Mouse (Mus musculus) heart, embryonic 16.5 days (tissue): ENCODE measurements around the gene 4921517D22Rik. TPM values are rescaled to one million over a fixed set of nuclear protein-coding genes. Genes with fewer than 3 reads are reported as not detected.

ENCODE experiments used
- ATAC-seq: fragments of 200-750 bp; cut with Nextera tagmentation; replicated peaks from 2 replicates; pipeline ENCODE4 v1.8.0; 2017; ENCODE audit warnings: moderate number of reproducible peaks; ENCODE audit not compliant: insufficient read depth, low FRiP score; ENCODE audit errors: extremely low read depth
- H3K27ac ChIP-seq: fragments of 300-500 bp; sonication (generic); 2 replicates; pipeline ENCODE4 v1.5.1; 2014; ENCODE audit warnings: mild to moderate bottlenecking, low read length, control low read depth, moderate library complexity
- H3K27me3 ChIP-seq: fragments of 300-500 bp; sonication (generic); 2 replicates; pipeline ENCODE4 v1.6.1; 2014; ENCODE audit warnings: low read length, mixed read lengths; ENCODE audit not compliant: control insufficient read depth, insufficient read depth
- H3K36me3 ChIP-seq: fragments of 300-500 bp; sonication (generic); 2 replicates; pipeline ENCODE4 v1.6.1; 2014; ENCODE audit not compliant: control insufficient read depth, insufficient read depth
- H3K4me1 ChIP-seq: fragments of 300-500 bp; sonication (generic); 2 replicates; pipeline ENCODE4 v1.6.1; 2014; ENCODE audit warnings: low read length, mixed read lengths; ENCODE audit not compliant: control insufficient read depth, insufficient read depth
- H3K4me2 ChIP-seq: fragments of 300-500 bp; sonication (generic); 2 replicates; pipeline ENCODE4 v1.6.1; 2014; ENCODE audit warnings: low read depth, mild to moderate bottlenecking, control low read depth, low read length
- H3K4me3 ChIP-seq: fragments of 300-500 bp; sonication (generic); 2 replicates; pipeline ENCODE4 v1.5.1; 2014; ENCODE audit warnings: mild to moderate bottlenecking, control low read depth, low read length
- H3K9ac ChIP-seq: fragments of 300-500 bp; sonication (generic); 2 replicates; pipeline ENCODE4 v1.6.1; 2014; ENCODE audit warnings: low read length, control low read depth
- H3K9me3 ChIP-seq: fragments of 300-500 bp; sonication (generic); replicated peaks from 2 replicates; pipeline ENCODE4 v1.6.1; 2016; ENCODE audit warnings: low read length; ENCODE audit not compliant: control insufficient read depth
- WGBS: fragments of 180-500 bp; shearing (Covaris S2); extraction: QIAGEN DNeasy Blood & Tissue Kit; methylation state at CpG from one replicate; pipeline ENCODE4 v1.1.7; 2014; 5-methylcytosine and 5-hydroxymethylcytosine counted together
- polyA plus RNA-seq: library from polyadenylated mRNA; unstranded; fragments of >200 nt; fragmentation: Nextera tagmentation; extraction: Ambion mirVana; gene quantifications from 2 replicates; pipeline ENCODE4 v1.2.1, GENCODE M21; 2015

The 4921517D22Rik gene
- polyA plus RNA-seq, 1 experiment from 2014 or later: not detected

GRCm38 (mm10) chr13:59672248-59672647, 21.7 kb downstream of the 4921517D22Rik start:
- ATAC-seq: no peak
- no peak overlapping the region for H3K4me3 ChIP-seq
- H3K27ac ChIP-seq: no peak overlapping the region
- WGBS: 68% methylated on average over 6 of the region's 6 CpGs
- no peaks in the 10 kb centered on the region; the same call in 1 of the 2 replicates for H3K36me3 ChIP-seq
- no peaks in the 10 kb centered on the region for H3K9me3 ChIP-seq
- no peaks in the 10 kb centered on the region for H3K27me3 ChIP-seq
- peaks cover 16% of the 10 kb centered on the region for H3K4me1 ChIP-seq
- H3K9ac ChIP-seq: no peak overlapping the region
- no peak overlapping the region for H3K4me2 ChIP-seq

GRCm38 (mm10) chr13:59671521-59671920, 22.4 kb downstream of the 4921517D22Rik start:
- no peak for ATAC-seq
- peaks cover 16% of the 10 kb centered on the region for H3K4me1 ChIP-seq
- WGBS: 66% methylated on average over 2 of the region's 2 CpGs
- no peaks in the 10 kb centered on the region for H3K27me3 ChIP-seq
- H3K27ac ChIP-seq: no peak overlapping the region
- no peaks in the 10 kb centered on the region for H3K9me3 ChIP-seq
- H3K36me3 ChIP-seq: no peaks in the 10 kb centered on the region; the same call in 1 of the 2 replicates
- H3K4me2 ChIP-seq: no peak overlapping the region
- H3K9ac ChIP-seq: no peak overlapping the region
- H3K4me3 ChIP-seq: no peak overlapping the region

GRCm38 (mm10) chr13:59669946-59670345, 24.0 kb downstream of the 4921517D22Rik start:
- Histone ChIP-seq H3K4me2 (no peak overlapping the region), H3K4me1 (peaks cover 16% of the 10 kb centered on the region), H3K4me3 (no peak overlapping the region), H3K36me3 (no peaks in the 10 kb centered on the region; the same call in 1 of the 2 replicates), H3K27ac (no peak overlapping the region), H3K27me3 (no peaks in the 10 kb centered on the region), H3K9me3 (no peaks in the 10 kb centered on the region), H3K9ac (no peak overlapping the region)
- no peak for ATAC-seq
- WGBS: 86% methylated on average over 10 of the region's 10 CpGs

- WGBS: 22% methylated on average over 11 of the region's 11 CpGs
- no peak overlapping the region for H3K4me3 ChIP-seq
- peaks cover 2% of the 10 kb centered on the region for H3K36me3 ChIP-seq
- peaks cover 8% of the 10 kb centered on the region for H3K4me1 ChIP-seq
- no peaks in the 10 kb centered on the region for H3K9me3 ChIP-seq
- peak overlapping the region; percentile 67 for H3K27ac ChIP-seq
- no peaks in the 10 kb centered on the region for H3K27me3 ChIP-seq
- 0 out of 2 replicates have a peak overlapping the region, but pooled peaks have one; percentile 38 for H3K9ac ChIP-seq
- 0 out of 2 replicates have a peak overlapping the region, but pooled peaks have one; percentile 7 for H3K4me2 ChIP-seq
- peak; percentile 70 for ATAC-seq
Observed at GRCm38 (mm10) chr13:59668501-59669093, 25.3 kb downstream of the 4921517D22Rik start.

GRCm38 (mm10) chr13:59667763-59668162, 26.1 kb downstream of the 4921517D22Rik start:
- H3K9me3 ChIP-seq: no peaks in the 10 kb centered on the region
- peaks cover 2% of the 10 kb centered on the region; the same call in 1 of the 2 replicates for H3K36me3 ChIP-seq
- no peak overlapping the region for H3K4me2 ChIP-seq
- no peaks in the 10 kb centered on the region for H3K27me3 ChIP-seq
- WGBS: 86% methylated on average over 5 of the region's 5 CpGs
- no peak overlapping the region for H3K27ac ChIP-seq
- H3K4me1 ChIP-seq: peaks cover 6% of the 10 kb centered on the region
- H3K9ac ChIP-seq: no peak overlapping the region
- ATAC-seq: no peak
- no peak overlapping the region for H3K4me3 ChIP-seq

- H3K9me3 ChIP-seq: no peaks in the 10 kb centered on the region
- no peak overlapping the region for H3K27ac ChIP-seq
- H3K27me3 ChIP-seq: no peaks in the 10 kb centered on the region
- 88% methylated on average over 19 of the region's 19 CpGs for WGBS
- ATAC-seq: no peak
- H3K4me1 ChIP-seq: peaks cover 6% of the 10 kb centered on the region
- H3K4me3 ChIP-seq: no peak overlapping the region
- H3K4me2 ChIP-seq: no peak overlapping the region
- peaks cover 2% of the 10 kb centered on the region for H3K36me3 ChIP-seq
- no peak overlapping the region for H3K9ac ChIP-seq
Observed at GRCm38 (mm10) chr13:59663939-59664712, 29.8 kb downstream of the 4921517D22Rik start.

GRCm38 (mm10) chr13:59661966-59662365, 31.9 kb downstream of the 4921517D22Rik start:
- peaks cover 2% of the 10 kb centered on the region for H3K36me3 ChIP-seq
- WGBS: 95% methylated on average over 12 of the region's 12 CpGs
- ATAC-seq: no peak

GRCm38 (mm10) chr13:59661387-59661786, 32.5 kb downstream of the 4921517D22Rik start:
- Histone ChIP-seq H3K9ac (no peak overlapping the region), H3K4me3 (no peak overlapping the region), H3K27ac (no peak overlapping the region), H3K9me3 (no peaks in the 10 kb centered on the region), H3K36me3 (peaks cover 2% of the 10 kb centered on the region), H3K4me2 (no peak overlapping the region), H3K4me1 (peaks cover 4% of the 10 kb centered on the region), H3K27me3 (no peaks in the 10 kb centered on the region)
- ATAC-seq: no peak
- WGBS: 88% methylated on average over 8 of the region's 8 CpGs

More at GRCm38 (mm10) chr13:59661966-59662365, 31.9 kb downstream of the 4921517D22Rik start:
- no peaks in the 10 kb centered on the region for H3K27me3 ChIP-seq
- no peak overlapping the region for H3K9ac ChIP-seq
- H3K4me2 ChIP-seq: no peak overlapping the region
- H3K9me3 ChIP-seq: no peaks in the 10 kb centered on the region
- H3K4me1 ChIP-seq: no peaks in the 10 kb centered on the region
- H3K27ac ChIP-seq: no peak overlapping the region
- no peak overlapping the region for H3K4me3 ChIP-seq

GRCm38 (mm10) chr13:59660371-59660770, 33.5 kb downstream of the 4921517D22Rik start:
- H3K4me3 ChIP-seq: no peak overlapping the region
- no peak overlapping the region for H3K4me2 ChIP-seq
- 98% methylated on average over 3 of the region's 3 CpGs for WGBS
- peaks cover 2% of the 10 kb centered on the region for H3K36me3 ChIP-seq
- no peaks in the 10 kb centered on the region for H3K27me3 ChIP-seq
- H3K4me1 ChIP-seq: peaks cover 4% of the 10 kb centered on the region
- H3K27ac ChIP-seq: no peak overlapping the region
- no peak overlapping the region for H3K9ac ChIP-seq
- no peak for ATAC-seq
- H3K9me3 ChIP-seq: no peaks in the 10 kb centered on the region
